ENCODE assay signal across 12 mouse cellular contexts in genomic region chr9:96412821-96413405, GRCm38 (mm10). TPM values are rescaled to one million over a fixed set of nuclear protein-coding genes. Genes with fewer than 3 reads are reported as not detected.
DNase-seq lines count a peak whose midpoint lies in the region; ATAC-seq lines count a peak whose summit lies in the region.
"Had no signal": no experiment of that assay in that cellular context is flagged by ENCODE, and none has a peak within 500 bp of the region (broad histone marks: within the 10 kb centered on the region; RNA-seq: fewer than 3 reads in every experiment).

No protein-coding gene starts in this region.

- H3K36me3 ChIP-seq in heart, embryonic 13.5 days: no peaks in the 10 kb centered on the region
- no peaks in the 10 kb centered on the region for H3K36me3 ChIP-seq in lung, embryonic 16.5 days (ENCODE audit: control insufficient read depth, insufficient read depth, low read length)
- H3K36me3 ChIP-seq in hindbrain, embryonic 14.5 days (replicated peaks; ENCODE audit: control insufficient read depth, insufficient read depth): no peaks in the 10 kb centered on the region
- no peaks in the 10 kb centered on the region for H3K36me3 ChIP-seq in hindbrain, embryonic 13.5 days
- H3K36me3 ChIP-seq: liver, embryonic 15.5 days; neural tube, embryonic 15.5 days had no signal

- H3K4me2 ChIP-seq in heart, embryonic 13.5 days: no peak overlapping the region
- no peak overlapping the region for H3K4me2 ChIP-seq in lung, embryonic 16.5 days (ENCODE audit: low read depth, low read length)
- no peak overlapping the region for H3K4me2 ChIP-seq in hindbrain, embryonic 14.5 days (replicated peaks)
- H3K4me2 ChIP-seq in hindbrain, embryonic 13.5 days: no peak overlapping the region
- H3K4me2 ChIP-seq: liver, embryonic 15.5 days; neural tube, embryonic 15.5 days had no signal

- H3K4me3 ChIP-seq in heart, embryonic 13.5 days: no peak overlapping the region
- H3K4me3 ChIP-seq in lung, embryonic 16.5 days (ENCODE audit: low read length): no peak overlapping the region
- no peak overlapping the region for H3K4me3 ChIP-seq in hindbrain, embryonic 14.5 days (replicated peaks; ENCODE audit: low read length)
- no peak overlapping the region for H3K4me3 ChIP-seq in hindbrain, embryonic 13.5 days
- H3K4me3 ChIP-seq: liver, embryonic 15.5 days; neural tube, embryonic 15.5 days had no signal

- no peak for DNase-seq in heart, adult 18-20 months
- DNase-seq in lung, adult 18-20 months: no peak
- peak; percentile 52 for DNase-seq in brain, adult 2 months (ENCODE audit: low read depth, low spot score)
- peak; percentile 66 for DNase-seq in kidney, postnatal 14 days
- DNase-seq in hindbrain, embryonic 14.5 days (ENCODE audit: low spot score): no peak
- DNase-seq: adrenal gland, postnatal 25 days; thymus, adult 18-20 months had no signal

- no peak for ATAC-seq in heart, embryonic 13.5 days (ENCODE audit: extremely low read depth, insufficient number of reproducible peaks, low FRiP score, low TSS enrichment)
- 0 out of 2 replicates have a peak, but pooled peaks have one; percentile 21 for ATAC-seq in lung, embryonic 16.5 days (ENCODE audit: low read depth)
- no peak for ATAC-seq in hindbrain, embryonic 14.5 days (ENCODE audit: low FRiP score)
- no peak for ATAC-seq in hindbrain, embryonic 13.5 days (ENCODE audit: low FRiP score)

- H3K27ac ChIP-seq in heart, embryonic 13.5 days (replicated peaks): peak overlapping the region; percentile 58; the same call in 1 of the 2 replicates
- peak overlapping the region; percentile 12; the same call in 1 of the 2 replicates for H3K27ac ChIP-seq in lung, embryonic 16.5 days (ENCODE audit: low read length)
- no peak overlapping the region for H3K27ac ChIP-seq in hindbrain, embryonic 14.5 days
- H3K27ac ChIP-seq in hindbrain, embryonic 13.5 days: no peak overlapping the region
- H3K27ac ChIP-seq: liver, embryonic 15.5 days; neural tube, embryonic 15.5 days had no signal

- H3K9me3 ChIP-seq in heart, embryonic 13.5 days: no peaks in the 10 kb centered on the region
- no peaks in the 10 kb centered on the region for H3K9me3 ChIP-seq in lung, embryonic 16.5 days (ENCODE audit: control insufficient read depth, low read length)
- H3K9me3 ChIP-seq in hindbrain, embryonic 14.5 days (ENCODE audit: control insufficient read depth, low read length): no peaks in the 10 kb centered on the region
- H3K9me3 ChIP-seq in hindbrain, embryonic 13.5 days: no peaks in the 10 kb centered on the region
- H3K9me3 ChIP-seq: liver, embryonic 15.5 days; neural tube, embryonic 15.5 days had no signal

- no peaks in the 10 kb centered on the region for H3K27me3 ChIP-seq in heart, embryonic 13.5 days (replicated peaks)
- no peaks in the 10 kb centered on the region for H3K27me3 ChIP-seq in lung, embryonic 16.5 days (ENCODE audit: control insufficient read depth, insufficient read depth, low read depth, low read length)
- no peaks in the 10 kb centered on the region for H3K27me3 ChIP-seq in hindbrain, embryonic 14.5 days (ENCODE audit: control insufficient read depth, insufficient read depth, low read length)
- no peaks in the 10 kb centered on the region for H3K27me3 ChIP-seq in hindbrain, embryonic 13.5 days
- H3K27me3 ChIP-seq: liver, embryonic 15.5 days; neural tube, embryonic 15.5 days had no signal

- 0 out of 2 replicates have a peak overlapping the region, but pooled peaks have one; percentile 44 for H3K9ac ChIP-seq in heart, embryonic 13.5 days
- H3K9ac ChIP-seq in lung, embryonic 16.5 days (ENCODE audit: low read length): no peak overlapping the region
- no peak overlapping the region for H3K9ac ChIP-seq in hindbrain, embryonic 14.5 days
- H3K9ac ChIP-seq in hindbrain, embryonic 13.5 days: no peak overlapping the region
- H3K9ac ChIP-seq: liver, embryonic 15.5 days; neural tube, embryonic 15.5 days had no signal

- 48% methylated on average over 9 of the region's 9 CpGs for WGBS in heart, embryonic 13.5 days
- WGBS in lung, embryonic 16.5 days: 62% methylated on average over 9 of the region's 9 CpGs
- WGBS in hindbrain, embryonic 14.5 days: 81% methylated on average over 9 of the region's 9 CpGs
- whole genome bisulfite sequencing in hindbrain, embryonic 13.5 days: 77% methylated on average over 9 of the region's 9 CpGs

- H3K4me1 ChIP-seq in heart, embryonic 13.5 days: peaks cover 14% of the 10 kb centered on the region
- peaks cover 11% of the 10 kb centered on the region; the same call in 1 of the 2 replicates for H3K4me1 ChIP-seq in lung, embryonic 16.5 days (replicated peaks; ENCODE audit: control insufficient read depth, insufficient read depth, low read length)
- H3K4me1 ChIP-seq in hindbrain, embryonic 14.5 days (replicated peaks; ENCODE audit: control insufficient read depth, insufficient read depth, low read length): no peaks in the 10 kb centered on the region
- no peaks in the 10 kb centered on the region for H3K4me1 ChIP-seq in hindbrain, embryonic 13.5 days (replicated peaks)
- H3K4me1 ChIP-seq: liver, embryonic 15.5 days; neural tube, embryonic 15.5 days had no signal

RNA-seq across cellular contexts. Expression of gene Atp1b3, which starts 48.7 kb away (rescaled TPM):
- 130 and 141 TPM in 2 replicates for polyA plus RNA-seq in heart, embryonic 13.5 days (2015; fragmentation: Nextera tagmentation; extraction: Ambion mirVana)
- total RNA-seq in heart, adult 18-20 months (2021): 10 to 100 TPM; 51.6 to 63.6 TPM
- 177 and 188 TPM in 2 replicates for polyA plus RNA-seq in lung, embryonic 16.5 days (2015; fragmentation: Nextera tagmentation; extraction: Ambion mirVana)
- 181 and 197 TPM in 2 replicates for polyA plus RNA-seq in hindbrain, embryonic 14.5 days (2014; fragmentation: Nextera tagmentation; extraction: Ambion mirVana)
- 176 and 187 TPM in 2 replicates for polyA plus RNA-seq in hindbrain, embryonic 13.5 days (2015; fragmentation: Nextera tagmentation; extraction: Ambion mirVana)

Comparison
In these comparisons a context has a peak if more than half of its experiments do, and no peak if none do; other contexts are left out.
1. H3K27ac ChIP-seq: peak in heart, embryonic 13.5 days (single experiment) and lung, embryonic 16.5 days (single experiment); none in hindbrain, embryonic 14.5 days (single experiment) and hindbrain, embryonic 13.5 days (single experiment).
2. DNase-seq: peak in brain, adult 2 months (single experiment) and kidney, postnatal 14 days (single experiment); none in heart, adult 18-20 months (0 of 2), lung, adult 18-20 months (0 of 2) and hindbrain, embryonic 14.5 days (single experiment).